Mouse (Mus musculus): ENCODE results near the gene Loxl1. TPM values are rescaled to one million over a fixed set of nuclear protein-coding genes. Genes with fewer than 3 reads are reported as not detected.
"Not testable (repeated sequence)": the region's sequence is repeated elsewhere in the genome, so short reads cannot be mapped to it uniquely, and the experiment has no call there.

The Loxl1 gene
- polyA plus RNA-seq, 1 experiment from 2014 or later, result 47.0 TPM

DNA sequence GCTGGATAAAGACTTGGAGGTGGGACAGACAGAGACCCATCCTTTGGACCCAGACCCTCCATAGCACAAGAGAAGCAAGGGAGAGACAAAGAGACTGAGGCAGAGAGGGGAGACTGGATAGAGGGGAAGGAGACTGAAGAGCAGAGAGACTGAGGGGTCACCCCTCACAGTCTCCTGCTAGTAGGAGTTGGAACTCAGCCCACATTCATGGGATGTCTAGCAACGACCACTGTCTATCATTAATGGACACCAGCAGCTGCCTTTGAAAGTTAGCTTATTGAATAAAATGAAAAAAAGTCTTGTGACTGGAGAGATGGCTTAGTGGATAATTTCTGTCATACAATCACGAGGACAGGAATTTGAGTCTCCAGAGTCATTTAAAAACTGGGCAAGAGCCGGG is 45.9 kb downstream of the Loxl1 start:
- no peak overlapping the region for H3K4me3 ChIP-seq (ENCODE audit: low read length)
- H3K9ac ChIP-seq (ENCODE audit: low read length), result no peak overlapping the region
- no peaks in the 10 kb centered on the region for H3K9me3 ChIP-seq (replicated peaks; ENCODE audit: control insufficient read depth, low read length)
- H3K27ac ChIP-seq (ENCODE audit: low read length), result peak overlapping the region; percentile 70
- no peak for ATAC-seq (replicated peaks; ENCODE audit: extremely low read depth, insufficient read depth, low FRiP score)
- peaks cover 9% of the 10 kb centered on the region for H3K4me1 ChIP-seq (ENCODE audit: control insufficient read depth, insufficient read depth, low read length)
- H3K27me3 ChIP-seq (ENCODE audit: control insufficient read depth, insufficient read depth, low read length), result no peaks in the 10 kb centered on the region
- no peak overlapping the region for H3K4me2 ChIP-seq (ENCODE audit: low read depth, low read length)
- peaks cover 6% of the 10 kb centered on the region for H3K36me3 ChIP-seq (ENCODE audit: control insufficient read depth, insufficient read depth)
- 61% methylated on average over 3 of the region's 3 CpGs for WGBS

- H3K4me1 ChIP-seq (ENCODE audit: control insufficient read depth, insufficient read depth, low read length), result peaks cover 9% of the 10 kb centered on the region
- ATAC-seq (replicated peaks; ENCODE audit: extremely low read depth, insufficient read depth, low FRiP score), result no peak
- H3K27me3 ChIP-seq (ENCODE audit: control insufficient read depth, insufficient read depth, low read length), result no peaks in the 10 kb centered on the region
- no peak overlapping the region for H3K4me3 ChIP-seq (ENCODE audit: low read length)
- peak overlapping the region; percentile 70 for H3K27ac ChIP-seq (ENCODE audit: low read length)
- no peak overlapping the region for H3K9ac ChIP-seq (ENCODE audit: low read length)
- no peak overlapping the region for H3K4me2 ChIP-seq (ENCODE audit: low read depth, low read length)
- 15% methylated on average over 4 of the region's 4 CpGs for WGBS
- no peaks in the 10 kb centered on the region for H3K9me3 ChIP-seq (replicated peaks; ENCODE audit: control insufficient read depth, low read length)
- peaks cover 11% of the 10 kb centered on the region for H3K36me3 ChIP-seq (ENCODE audit: control insufficient read depth, insufficient read depth)
Observed at GRCm38 (mm10) chr9:58266571-58267011, 46.4 kb downstream of the Loxl1 start.

GRCm38 (mm10) chr9:58265368-58265767 is 47.6 kb downstream of the Loxl1 start:
- peaks cover 9% of the 10 kb centered on the region for H3K4me1 ChIP-seq (ENCODE audit: control insufficient read depth, insufficient read depth, low read length)
- no peaks in the 10 kb centered on the region for H3K27me3 ChIP-seq (ENCODE audit: control insufficient read depth, insufficient read depth, low read length)
- ATAC-seq (replicated peaks; ENCODE audit: extremely low read depth, insufficient read depth, low FRiP score), result no peak
- H3K4me2 ChIP-seq (ENCODE audit: low read depth, low read length), result no peak overlapping the region
- WGBS, result 59% methylated on average over 3 of the region's 3 CpGs
- no peaks in the 10 kb centered on the region for H3K9me3 ChIP-seq (replicated peaks; ENCODE audit: control insufficient read depth, low read length)
- no peak overlapping the region for H3K4me3 ChIP-seq (ENCODE audit: low read length)
- no peak overlapping the region for H3K27ac ChIP-seq (ENCODE audit: low read length)
- H3K36me3 ChIP-seq (ENCODE audit: control insufficient read depth, insufficient read depth), result peaks cover 15% of the 10 kb centered on the region
- no peak overlapping the region for H3K9ac ChIP-seq (ENCODE audit: low read length)

GRCm38 (mm10) chr9:58262507-58262906 is 50.5 kb downstream of the Loxl1 start:
- H3K9me3 ChIP-seq (replicated peaks; ENCODE audit: control insufficient read depth, low read length), result no peaks in the 10 kb centered on the region
- peaks cover 9% of the 10 kb centered on the region for H3K4me1 ChIP-seq (ENCODE audit: control insufficient read depth, insufficient read depth, low read length)
- WGBS, result 92% methylated on average over 5 of the region's 5 CpGs

DNA sequence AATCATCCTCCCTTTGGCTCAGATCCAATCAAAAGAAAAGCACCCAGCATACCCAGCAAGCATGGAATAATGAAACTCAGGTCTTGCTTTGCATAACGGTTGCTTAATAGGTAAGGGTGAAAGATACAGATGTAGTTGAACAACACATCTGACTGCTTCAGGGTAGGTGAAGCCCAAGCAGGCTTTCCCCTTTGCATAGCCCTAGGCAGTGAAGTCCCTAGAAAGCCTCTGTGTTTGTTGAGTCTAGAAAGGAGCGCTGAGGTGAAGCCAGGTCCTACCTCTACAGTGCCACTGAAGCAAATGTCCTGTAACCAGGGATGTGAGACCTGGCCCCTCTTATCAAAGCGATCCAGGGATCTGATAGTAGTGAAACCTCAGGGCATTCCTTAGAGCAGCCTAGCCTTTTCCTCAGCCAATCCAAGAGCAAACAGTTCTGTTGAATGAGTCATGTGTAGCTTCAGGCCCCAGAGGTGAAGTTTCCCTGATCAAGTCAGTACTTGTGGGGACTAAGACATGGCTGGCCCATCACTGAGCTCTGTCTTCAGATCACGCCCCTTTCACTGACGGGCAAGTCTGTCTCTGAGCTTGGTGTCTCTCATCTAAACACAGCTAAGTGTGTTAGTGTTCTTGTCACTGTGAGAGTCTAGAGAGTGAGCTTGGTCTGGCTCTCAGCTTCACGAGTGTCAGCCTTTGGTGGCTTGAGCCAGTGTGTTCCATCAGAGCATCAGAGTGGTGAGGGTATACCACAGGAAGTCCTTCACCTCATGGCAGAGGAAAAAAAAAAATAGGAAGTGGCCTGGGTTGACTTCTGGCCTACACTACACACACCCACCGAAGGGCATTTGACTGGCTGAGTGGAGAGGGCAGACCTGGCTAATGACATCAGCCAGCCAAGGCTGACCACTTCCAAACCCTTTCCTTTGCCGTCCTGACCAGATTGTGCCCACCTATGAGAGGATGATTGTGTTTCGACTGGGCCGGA is 57.0 kb downstream of the Loxl1 start:
- no peak overlapping the region for H3K27ac ChIP-seq (ENCODE audit: low read length)
- H3K27me3 ChIP-seq (ENCODE audit: control insufficient read depth, insufficient read depth, low read length), result no peaks in the 10 kb centered on the region
- H3K9ac ChIP-seq (ENCODE audit: low read length), result no peak overlapping the region
- H3K4me2 ChIP-seq (ENCODE audit: low read depth, low read length), result no peak overlapping the region
- ATAC-seq (replicated peaks; ENCODE audit: extremely low read depth, insufficient read depth, low FRiP score), result no peak
- H3K4me3 ChIP-seq (ENCODE audit: low read length), result no peak overlapping the region
- peaks cover 12% of the 10 kb centered on the region for H3K36me3 ChIP-seq (ENCODE audit: control insufficient read depth, insufficient read depth)
- WGBS, result 86% methylated on average over 10 of the region's 10 CpGs
- H3K9me3 ChIP-seq (replicated peaks; ENCODE audit: control insufficient read depth, low read length), result no peaks in the 10 kb centered on the region
- H3K4me1 ChIP-seq (ENCODE audit: control insufficient read depth, insufficient read depth, low read length), result peaks cover 9% of the 10 kb centered on the region

More at GRCm38 (mm10) chr9:58262507-58262906, 50.5 kb downstream of the Loxl1 start:
- no peak overlapping the region for H3K4me3 ChIP-seq (ENCODE audit: low read length)
- H3K27ac ChIP-seq (ENCODE audit: low read length), result no peak overlapping the region
- no peak for ATAC-seq (replicated peaks; ENCODE audit: extremely low read depth, insufficient read depth, low FRiP score)
- H3K9ac ChIP-seq (ENCODE audit: low read length), result no peak overlapping the region
- no peaks in the 10 kb centered on the region for H3K27me3 ChIP-seq (ENCODE audit: control insufficient read depth, insufficient read depth, low read length)
- no peak overlapping the region for H3K4me2 ChIP-seq (ENCODE audit: low read depth, low read length)
- H3K36me3 ChIP-seq (ENCODE audit: control insufficient read depth, insufficient read depth), result peaks cover 21% of the 10 kb centered on the region

GRCm38 (mm10) chr9:58255105-58255504 is 57.9 kb downstream of the Loxl1 start:
- Histone ChIP-seq H3K36me3 (ENCODE audit: control insufficient read depth, insufficient read depth) (peaks cover 9% of the 10 kb centered on the region), H3K4me3 (ENCODE audit: low read length) (no peak overlapping the region), H3K9me3 (replicated peaks; ENCODE audit: control insufficient read depth, low read length) (no peaks in the 10 kb centered on the region), H3K27me3 (ENCODE audit: control insufficient read depth, insufficient read depth, low read length) (no peaks in the 10 kb centered on the region), H3K9ac (ENCODE audit: low read length) (no peak overlapping the region), H3K27ac (ENCODE audit: low read length) (no peak overlapping the region), H3K4me2 (ENCODE audit: low read depth, low read length) (no peak overlapping the region), H3K4me1 (ENCODE audit: control insufficient read depth, insufficient read depth, low read length) (peaks cover 13% of the 10 kb centered on the region)
- 54% methylated on average over 2 of the region's 2 CpGs for WGBS
- no peak for ATAC-seq (replicated peaks; ENCODE audit: extremely low read depth, insufficient read depth, low FRiP score)

DNA sequence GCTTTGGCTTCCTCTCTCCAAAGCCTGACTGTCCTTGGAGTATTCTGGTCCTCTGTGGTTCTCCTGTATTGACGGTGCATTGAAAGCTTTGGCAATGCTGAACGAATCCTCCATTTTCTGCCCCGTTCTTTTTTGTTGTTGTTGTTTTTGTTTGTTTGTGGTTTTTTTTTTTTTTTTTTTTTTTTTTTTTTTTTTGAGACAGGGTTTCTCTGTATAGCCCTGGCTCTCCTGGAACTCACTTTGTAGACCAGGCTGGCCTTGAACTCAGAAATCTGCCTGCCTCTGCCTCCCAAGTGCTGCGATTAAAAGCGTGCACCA is 59.2 kb downstream of the Loxl1 start:
- not testable (repeated sequence) for H3K27me3 ChIP-seq (ENCODE audit: control insufficient read depth, insufficient read depth, low read length); H3K36me3 ChIP-seq (ENCODE audit: control insufficient read depth, insufficient read depth)

DNA sequence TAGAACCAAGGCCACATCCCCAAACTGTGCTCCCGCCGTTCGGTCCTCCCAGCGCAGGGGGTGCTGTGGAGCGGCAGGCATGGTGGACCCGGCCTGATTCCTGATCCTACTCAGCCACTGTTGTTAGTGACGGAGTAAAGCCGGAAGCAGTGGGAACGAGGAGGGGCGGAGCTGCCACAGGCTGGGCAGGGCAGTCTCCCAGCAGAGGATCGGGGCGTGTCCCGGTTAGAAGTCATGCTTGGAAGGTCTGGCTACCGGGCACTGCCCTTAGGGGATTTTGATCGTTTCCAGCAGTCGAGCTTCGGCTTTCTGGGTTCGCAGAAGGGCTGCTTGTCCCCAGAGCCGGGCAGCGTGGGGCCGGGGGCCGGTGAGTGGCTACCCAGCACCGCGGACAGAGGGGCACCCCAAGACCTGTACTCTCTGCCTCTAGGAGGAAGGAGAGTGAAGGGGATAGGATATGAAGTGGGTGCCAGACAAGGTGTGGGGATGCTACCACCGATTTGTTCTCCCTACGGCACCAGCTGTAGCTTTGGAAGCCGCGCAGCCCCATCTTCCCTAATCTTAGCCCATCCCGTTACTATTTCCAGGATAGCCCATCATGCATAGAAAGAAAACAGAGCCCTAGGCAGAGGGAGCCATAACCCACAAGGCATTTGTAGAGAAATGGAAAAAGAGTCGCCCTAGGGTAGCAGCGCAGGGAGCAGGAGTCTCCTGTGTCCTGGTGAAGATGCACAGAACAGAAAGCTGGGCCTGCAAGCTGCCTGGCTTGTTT is 59.8 kb downstream of the Loxl1 start, which contains the start of gene Stoml1:
Stoml1 (plus strand) TSS at position 132 of the 772 bp plus-strand sequence.
- H3K4me2 ChIP-seq (ENCODE audit: low read depth, low read length), result peak within 1 kb of the TSS; percentile 90
- H3K4me3 ChIP-seq (ENCODE audit: low read length), result peak within 1 kb of the TSS; percentile 94
- H3K27me3 ChIP-seq (ENCODE audit: control insufficient read depth, insufficient read depth, low read length), result no peaks in the 10 kb centered on the region
- H3K4me1 ChIP-seq (ENCODE audit: control insufficient read depth, insufficient read depth, low read length), result peaks cover 22% of the 10 kb centered on the region
- WGBS, result under 1% methylated on average over 31 of the region's 31 CpGs
- H3K9me3 ChIP-seq (replicated peaks; ENCODE audit: control insufficient read depth, low read length), result no peaks in the 10 kb centered on the region
- ATAC-seq (replicated peaks; ENCODE audit: extremely low read depth, insufficient read depth, low FRiP score), result peak; percentile 96
- peak within 1 kb of the TSS; percentile 93 for H3K9ac ChIP-seq (ENCODE audit: low read length)
- H3K27ac ChIP-seq (ENCODE audit: low read length), result peak within 1 kb of the TSS; percentile 86
- H3K36me3 ChIP-seq (ENCODE audit: control insufficient read depth, insufficient read depth), result peaks cover 5% of the 10 kb centered on the region

More for the DNA sequence above, 59.2 kb downstream of the Loxl1 start:
- not testable (repeated sequence) for H3K9me3 ChIP-seq (replicated peaks; ENCODE audit: control insufficient read depth, low read length); ATAC-seq (replicated peaks; ENCODE audit: extremely low read depth, insufficient read depth, low FRiP score)
- H3K4me3 ChIP-seq (ENCODE audit: low read length), result peak overlapping the region; percentile 94
- peak overlapping the region; percentile 93 for H3K9ac ChIP-seq (ENCODE audit: low read length)
- peaks cover 17% of the 10 kb centered on the region for H3K4me1 ChIP-seq (ENCODE audit: control insufficient read depth, insufficient read depth, low read length)
- peak overlapping the region; percentile 90 for H3K4me2 ChIP-seq (ENCODE audit: low read depth, low read length)
- peak overlapping the region; percentile 86 for H3K27ac ChIP-seq (ENCODE audit: low read length)
- 58% methylated on average over 5 of the region's 5 CpGs for WGBS

GRCm38 (mm10) chr9:58250730-58251129 is 62.3 kb downstream of the Loxl1 start:
- WGBS, result 100% methylated on average over 1 of the region's 1 CpGs
- not testable (repeated sequence) for H3K4me2 ChIP-seq (ENCODE audit: low read depth, low read length)
- H3K4me1 ChIP-seq (ENCODE audit: control insufficient read depth, insufficient read depth, low read length), result peaks cover 40% of the 10 kb centered on the region

More at GRCm38 (mm10) chr9:58250730-58251129, 62.3 kb downstream of the Loxl1 start:
- H3K4me3 ChIP-seq (ENCODE audit: low read length); H3K36me3 ChIP-seq (ENCODE audit: control insufficient read depth, insufficient read depth); H3K27me3 ChIP-seq (ENCODE audit: control insufficient read depth, insufficient read depth, low read length); ATAC-seq (replicated peaks; ENCODE audit: extremely low read depth, insufficient read depth, low FRiP score); H3K9me3 ChIP-seq (replicated peaks; ENCODE audit: control insufficient read depth, low read length): not testable (repeated sequence)
- peak overlapping the region; percentile 92 for H3K27ac ChIP-seq (ENCODE audit: low read length)
- peak overlapping the region; percentile 82 for H3K9ac ChIP-seq (ENCODE audit: low read length)

Data from heart, embryonic 16.5 days (tissue).